Mouse (Mus musculus): ENCODE data around the gene Irgm1. TPM values are rescaled to one million over a fixed set of nuclear protein-coding genes. Genes with fewer than 3 reads are reported as not detected.
"Not testable (repeated sequence)": the region's sequence is repeated elsewhere in the genome, so short reads cannot be mapped to it uniquely, and the experiment has no call there.

Gene Irgm1
- polyA plus RNA-seq, 1 experiment, result 11.4 TPM

DNA sequence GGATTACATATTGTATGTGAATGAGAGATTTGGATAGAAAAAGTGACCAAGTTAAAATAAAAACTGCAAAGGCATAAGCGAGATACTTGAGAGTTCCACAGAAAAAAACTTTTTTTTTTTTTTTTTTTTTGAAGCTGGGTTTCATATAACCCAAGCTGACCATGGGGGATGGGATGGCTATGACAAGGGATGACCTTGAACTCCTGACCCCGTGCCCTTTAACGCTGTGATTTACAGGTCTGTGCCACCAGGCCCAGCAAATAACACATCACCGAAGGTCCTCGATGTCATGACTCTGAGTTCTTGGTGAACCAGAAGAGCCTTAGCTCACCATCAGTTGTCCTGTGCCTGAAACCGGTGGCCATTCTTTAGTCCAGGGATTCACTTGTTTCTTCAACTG, 35.6 kb downstream of the Irgm1 start:
- Histone ChIP-seq H3K27ac (ENCODE audit: insufficient read depth, low read length) (no peak overlapping the region), H3K4me3 (ENCODE audit: insufficient read depth, low read length) (no peak overlapping the region), H3K4me1 (ENCODE audit: control insufficient read depth, insufficient read depth, low read length) (no peaks in the 10 kb centered on the region; the same call in 1 of the 2 replicates)
- TF ChIP-seq POLR2A (IDR thresholded peaks at IDR 0.05; ENCODE audit: extremely low read depth, insufficient read depth, low read length), result no peak
- no peak for TF ChIP-seq CTCF (IDR thresholded peaks at IDR 0.05; ENCODE audit: extremely low read depth, insufficient read depth, low read length)

DNA sequence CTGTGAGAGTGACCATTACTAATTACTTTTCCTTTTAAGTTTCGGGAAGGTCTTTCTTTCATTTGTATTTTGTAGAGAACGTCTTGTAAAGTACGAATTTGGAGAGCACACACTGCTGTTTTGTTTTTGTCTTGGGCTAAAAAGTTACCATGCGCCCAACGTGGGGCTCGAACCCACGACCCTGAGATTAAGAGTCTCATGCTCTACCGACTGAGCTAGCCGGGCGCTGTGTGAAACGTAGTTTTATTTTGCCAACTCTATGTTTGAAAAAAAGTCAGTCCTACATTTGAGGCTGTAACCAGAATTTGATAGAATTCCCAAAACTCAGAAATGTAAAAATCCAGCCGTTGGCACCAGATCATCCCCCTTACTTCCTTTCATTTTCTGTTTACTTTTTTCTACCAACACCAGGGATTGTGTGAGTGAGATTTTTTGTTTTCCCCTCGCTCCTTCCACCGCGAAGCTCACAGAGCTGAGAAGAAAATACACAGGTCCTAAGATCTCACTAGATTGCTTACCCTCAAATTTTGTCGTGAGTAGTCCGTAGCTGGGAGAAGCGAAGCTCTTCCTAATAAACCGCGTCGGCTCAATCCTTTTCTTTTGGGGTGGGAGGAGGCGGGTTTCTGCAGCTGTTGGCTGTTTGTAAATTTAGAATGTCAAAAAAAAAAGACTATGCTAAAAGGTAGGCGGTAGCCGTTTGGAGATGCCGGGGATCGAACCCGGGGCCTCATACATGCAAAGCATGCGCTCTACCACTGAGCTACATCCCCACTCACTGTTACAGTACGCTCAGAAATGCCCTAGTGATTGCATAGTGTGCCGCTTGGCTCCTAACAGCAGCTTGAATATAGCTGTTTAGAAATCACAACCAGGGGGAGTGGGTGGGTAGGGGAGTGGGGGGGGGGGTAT, 37.5 kb downstream of the Irgm1 start:
- H3K27ac ChIP-seq (ENCODE audit: insufficient read depth, low read length), result peak overlapping the region; percentile 77; the same call in 1 of the 2 replicates
- TF ChIP-seq CTCF (IDR thresholded peaks at IDR 0.05; ENCODE audit: extremely low read depth, insufficient read depth, low read length) (no peak), POLR2A (IDR thresholded peaks at IDR 0.05; ENCODE audit: extremely low read depth, insufficient read depth, low read length) (no peak)

DNA sequence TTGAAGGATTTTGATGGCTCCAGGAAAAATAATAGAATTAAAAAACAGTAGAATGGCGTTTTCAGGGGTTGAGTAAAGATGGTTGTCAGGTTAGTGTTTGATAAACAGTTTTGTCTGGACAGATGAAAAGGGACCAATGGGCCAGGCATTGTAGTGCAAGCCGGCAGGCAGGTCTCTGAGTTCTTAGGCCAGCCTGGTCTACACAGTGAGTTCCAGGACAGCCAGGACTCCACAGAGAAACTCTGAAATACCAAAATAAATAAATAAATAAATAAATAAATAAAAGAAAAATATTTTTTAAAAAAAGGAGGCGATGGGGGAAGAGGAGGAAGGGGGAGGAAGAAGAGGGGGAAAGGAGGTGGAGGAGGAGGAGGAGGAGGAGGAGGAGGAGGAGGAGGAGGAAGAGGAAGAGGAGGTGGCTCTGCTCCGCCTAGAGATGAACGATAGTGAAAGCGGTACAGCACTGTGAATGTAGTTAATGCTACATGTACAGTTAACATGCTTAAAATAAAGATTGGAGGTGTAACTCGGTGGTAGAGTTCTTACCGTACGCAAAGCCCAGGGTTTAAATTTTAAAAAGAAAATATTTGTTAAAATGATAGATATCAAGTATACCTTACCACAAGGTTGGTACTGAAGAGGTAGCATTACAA, 38.3 kb downstream of the Irgm1 start:
- no peaks in the 10 kb centered on the region for H3K4me1 ChIP-seq (ENCODE audit: control insufficient read depth, insufficient read depth, low read length)
- H3K4me3 ChIP-seq (ENCODE audit: insufficient read depth, low read length), result no peak overlapping the region; the same call in 1 of the 2 replicates
- TF ChIP-seq CTCF (IDR thresholded peaks at IDR 0.05; ENCODE audit: extremely low read depth, insufficient read depth, low read length), result no peak
- TF ChIP-seq POLR2A (IDR thresholded peaks at IDR 0.05; ENCODE audit: extremely low read depth, insufficient read depth, low read length), result no peak
- H3K27ac ChIP-seq (ENCODE audit: insufficient read depth, low read length), result no peak overlapping the region

More for the DNA sequence above, 37.5 kb downstream of the Irgm1 start:
- Histone ChIP-seq H3K4me1 (ENCODE audit: control insufficient read depth, insufficient read depth, low read length) (no peaks in the 10 kb centered on the region; the same call in 1 of the 2 replicates), H3K4me3 (ENCODE audit: insufficient read depth, low read length) (peak overlapping the region; percentile 54)

DNA sequence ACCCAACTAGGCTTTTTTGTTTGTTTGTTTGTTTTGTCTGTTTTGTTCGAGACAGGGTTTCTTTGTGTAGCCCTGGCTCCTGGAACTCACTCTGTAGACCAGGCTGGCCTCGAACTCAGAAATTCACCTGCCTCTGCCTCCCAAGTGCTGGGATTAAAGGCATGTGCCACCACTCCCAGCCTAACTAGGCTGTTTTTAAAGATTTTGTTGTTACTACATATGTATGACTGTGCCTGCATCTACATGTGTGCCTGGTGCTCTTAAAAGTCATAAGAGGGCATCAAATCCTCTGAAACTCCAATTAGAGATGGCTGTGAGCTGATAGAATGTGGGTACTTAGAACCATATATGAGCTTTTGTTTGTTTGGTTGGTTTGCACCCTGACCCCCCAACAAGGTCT, 40.2 kb downstream of the Irgm1 start:
- no peak overlapping the region for H3K27ac ChIP-seq (ENCODE audit: insufficient read depth, low read length)
- H3K4me3 ChIP-seq (ENCODE audit: insufficient read depth, low read length), result no peak overlapping the region
- no peaks in the 10 kb centered on the region for H3K4me1 ChIP-seq (ENCODE audit: control insufficient read depth, insufficient read depth, low read length)
- no peak for TF ChIP-seq CTCF (IDR thresholded peaks at IDR 0.05; ENCODE audit: extremely low read depth, insufficient read depth, low read length)
- TF ChIP-seq POLR2A (IDR thresholded peaks at IDR 0.05; ENCODE audit: extremely low read depth, insufficient read depth, low read length), result no peak

DNA sequence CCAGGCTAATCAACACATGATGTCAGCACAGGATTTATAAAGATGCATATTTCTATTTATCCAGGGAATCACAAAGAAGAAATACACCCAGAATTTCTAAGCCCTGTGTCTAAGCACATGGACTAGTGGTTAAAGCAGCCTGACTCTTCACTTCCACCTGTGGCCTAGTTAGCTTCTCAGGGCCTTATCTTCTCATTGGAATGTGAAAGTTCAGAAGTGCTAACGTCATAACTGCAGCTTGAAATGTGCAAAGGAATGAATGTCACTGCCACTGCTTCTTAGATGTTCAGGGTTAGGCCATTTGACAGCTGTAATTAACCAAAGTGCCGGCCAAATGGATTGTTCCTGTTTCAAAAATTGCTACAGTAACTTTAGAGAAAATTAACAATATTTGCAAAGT, 41.2 kb downstream of the Irgm1 start:
- no peaks in the 10 kb centered on the region for H3K4me1 ChIP-seq (ENCODE audit: control insufficient read depth, insufficient read depth, low read length)
- no peak overlapping the region for H3K27ac ChIP-seq (ENCODE audit: insufficient read depth, low read length)
- H3K4me3 ChIP-seq (ENCODE audit: insufficient read depth, low read length), result no peak overlapping the region
- no peak for TF ChIP-seq CTCF (IDR thresholded peaks at IDR 0.05; ENCODE audit: extremely low read depth, insufficient read depth, low read length)
- TF ChIP-seq POLR2A (IDR thresholded peaks at IDR 0.05; ENCODE audit: extremely low read depth, insufficient read depth, low read length), result no peak

DNA sequence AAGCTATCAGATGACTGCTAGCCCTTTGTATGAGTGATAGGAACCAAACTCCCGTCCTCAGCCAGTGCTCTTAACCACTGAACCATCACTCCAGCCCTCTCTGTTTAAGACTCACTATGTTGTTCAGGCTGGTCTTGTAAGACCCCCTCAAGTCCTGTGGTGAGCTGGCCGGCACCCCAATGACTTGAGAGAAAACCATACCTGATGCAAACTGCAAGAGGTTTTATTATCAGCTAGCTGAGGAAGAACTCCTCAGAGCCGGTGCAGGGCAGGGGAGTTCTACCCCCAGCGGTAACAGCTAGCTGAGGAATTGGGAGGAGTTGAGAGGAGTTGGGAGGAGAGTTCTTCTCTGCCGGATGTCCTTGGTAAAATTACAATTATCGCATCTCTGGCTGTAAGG, 43.6 kb downstream of the Irgm1 start:
- Histone ChIP-seq H3K27ac (ENCODE audit: insufficient read depth, low read length) (no peak overlapping the region), H3K4me1 (ENCODE audit: control insufficient read depth, insufficient read depth, low read length) (no peaks in the 10 kb centered on the region), H3K4me3 (ENCODE audit: insufficient read depth, low read length) (no peak overlapping the region)
- TF ChIP-seq POLR2A (IDR thresholded peaks at IDR 0.05; ENCODE audit: extremely low read depth, insufficient read depth, low read length) (no peak), CTCF (IDR thresholded peaks at IDR 0.05; ENCODE audit: extremely low read depth, insufficient read depth, low read length) (no peak)

DNA sequence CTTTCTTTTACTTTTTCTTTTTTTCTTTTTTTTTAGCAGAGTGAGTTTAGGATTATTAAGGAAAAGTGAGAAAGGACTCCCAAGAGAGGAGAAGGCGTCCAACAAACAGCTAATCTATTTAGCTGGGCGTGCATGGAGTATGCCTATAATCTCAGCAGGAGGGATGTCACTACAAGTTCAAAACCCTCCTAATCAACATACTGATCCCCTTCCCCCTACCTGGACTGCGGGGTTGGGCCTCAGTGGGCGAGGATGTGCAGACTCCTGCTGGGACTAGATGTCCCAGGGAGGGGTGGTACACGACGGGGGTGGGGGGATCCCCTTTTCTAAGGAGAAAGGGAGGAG, 44.8 kb downstream of the Irgm1 start:
- TF ChIP-seq POLR2A (IDR thresholded peaks at IDR 0.05; ENCODE audit: extremely low read depth, insufficient read depth, low read length) (no peak), CTCF (IDR thresholded peaks at IDR 0.05; ENCODE audit: extremely low read depth, insufficient read depth, low read length) (no peak)
- Histone ChIP-seq H3K27ac (ENCODE audit: insufficient read depth, low read length) (peak overlapping the region; percentile 23; the same call in 1 of the 2 replicates), H3K4me3 (ENCODE audit: insufficient read depth, low read length) (no peak overlapping the region), H3K4me1 (ENCODE audit: control insufficient read depth, insufficient read depth, low read length) (no peaks in the 10 kb centered on the region)

DNA sequence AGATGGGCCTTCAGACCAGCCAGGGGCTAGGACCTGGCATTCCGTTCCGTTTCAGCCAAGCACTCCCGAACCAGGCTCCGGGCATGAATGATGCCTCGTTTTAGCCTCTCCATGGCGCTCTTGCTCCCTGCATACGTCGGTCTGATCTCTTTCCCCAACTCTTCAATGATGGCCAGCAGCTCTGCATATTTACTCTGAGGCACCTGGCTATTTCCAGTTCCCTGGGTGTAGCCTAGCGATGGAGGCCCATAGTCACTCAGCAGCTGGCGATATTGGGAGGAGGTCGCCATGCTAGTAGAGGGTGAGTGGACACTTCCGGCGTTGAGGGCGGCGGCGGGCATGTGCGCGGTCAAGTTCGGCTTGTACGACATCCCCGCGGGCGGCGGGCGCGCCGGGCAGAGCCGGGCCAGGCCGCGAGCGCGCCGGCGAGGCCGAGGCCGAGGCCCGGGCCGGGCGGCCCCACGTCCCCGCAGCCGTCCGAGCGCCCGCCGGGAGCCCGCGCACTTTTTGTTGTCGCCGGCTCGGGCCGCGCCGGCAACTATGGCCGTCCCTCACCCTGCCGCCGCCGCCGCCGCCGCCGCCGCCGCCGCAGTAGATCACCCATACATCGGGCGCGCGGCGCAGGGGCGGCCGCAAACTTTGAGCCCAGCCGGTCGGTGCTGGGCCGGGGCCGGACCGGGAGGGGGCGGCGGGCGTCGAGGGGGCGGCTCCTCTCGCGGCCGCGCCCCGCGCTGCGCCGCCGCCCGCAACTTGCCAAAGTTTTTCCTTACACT, 45.3 kb downstream of the Irgm1 start, which contains the start of the genes Trim7 and Gm12184:
Trim7 (plus strand) TSS at position 162 of the 773 bp plus-strand sequence.
Gm12184 (minus strand) TSS at position 677 of the 773 bp plus-strand sequence.
- H3K27ac ChIP-seq (ENCODE audit: insufficient read depth, low read length), result peak within 1 kb of the TSS; percentile 23; the same call in 1 of the 2 replicates
- H3K4me1 ChIP-seq (ENCODE audit: control insufficient read depth, insufficient read depth, low read length); H3K4me3 ChIP-seq (ENCODE audit: insufficient read depth, low read length): not testable (repeated sequence)

DNA sequence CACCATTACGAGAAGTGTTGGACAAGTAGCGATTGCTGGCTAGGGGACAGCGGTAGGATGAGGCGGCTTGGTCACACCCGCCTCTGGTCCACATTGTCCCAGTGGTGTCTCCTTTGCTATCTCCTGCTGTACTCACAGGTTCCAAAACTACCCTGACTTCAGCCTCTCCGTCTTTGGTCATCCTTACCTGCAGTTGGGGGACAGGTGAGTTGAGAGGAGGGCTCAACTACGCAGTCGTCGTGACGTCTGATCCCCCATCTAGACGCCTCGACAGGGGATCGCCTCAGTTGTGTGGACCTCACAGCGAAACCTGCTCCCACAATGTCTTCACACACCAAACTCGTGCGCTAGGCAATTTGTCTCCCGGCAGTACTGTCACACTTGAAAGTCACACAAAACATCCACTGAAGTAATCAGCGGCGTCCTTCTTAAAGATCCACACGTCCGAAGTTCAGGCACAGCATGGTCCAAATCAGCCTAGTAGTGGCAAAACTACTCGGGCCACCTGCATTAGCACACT, 47.1 kb downstream of the Irgm1 start:
- TF ChIP-seq POLR2A (IDR thresholded peaks at IDR 0.05; ENCODE audit: extremely low read depth, insufficient read depth, low read length) (no peak), CTCF (IDR thresholded peaks at IDR 0.05; ENCODE audit: extremely low read depth, insufficient read depth, low read length) (no peak)
- H3K4me1 ChIP-seq (ENCODE audit: control insufficient read depth, insufficient read depth, low read length), result no peaks in the 10 kb centered on the region
- peak overlapping the region; percentile 12; the same call in 1 of the 2 replicates for H3K4me3 ChIP-seq (ENCODE audit: insufficient read depth, low read length)

More for the DNA sequence above, 47.1 kb downstream of the Irgm1 start:
- no peak overlapping the region for H3K27ac ChIP-seq (ENCODE audit: insufficient read depth, low read length)

All from cortical plate, adult 2 months (tissue).